Mouse (Mus musculus): ENCODE results near the gene Vstm5. TPM values are rescaled to one million over a fixed set of nuclear protein-coding genes. Genes with fewer than 3 reads are reported as not detected.
"Not testable (repeated sequence)": the region's sequence is repeated elsewhere in the genome, so short reads cannot be mapped to it uniquely, and the experiment has no call there.

Gene Vstm5
- 1.5 and 2.3 TPM in 2 replicates for polyA plus RNA-seq (2014; fragmentation: Nextera tagmentation; extraction: Ambion mirVana)

- peak within 1 kb of the TSS; percentile 63 for H3K9ac ChIP-seq (ENCODE audit: low read length)
- 7% methylated on average over 35 of the region's 35 CpGs for WGBS
- DNase-seq (ENCODE audit: low spot score): peak; percentile 69
- no peaks in the 10 kb centered on the region for H3K4me1 ChIP-seq (replicated peaks; ENCODE audit: control insufficient read depth, insufficient read depth, low read length)
- H3K9me3 ChIP-seq (ENCODE audit: control insufficient read depth, low read length): no peaks in the 10 kb centered on the region
- no peaks in the 10 kb centered on the region for H3K36me3 ChIP-seq (ENCODE audit: control insufficient read depth, insufficient read depth, low read length)
- H3K4me3 ChIP-seq (ENCODE audit: low read depth, low read length): peak within 1 kb of the TSS; percentile 41
- peak; percentile 83 for ATAC-seq (replicated peaks; ENCODE audit: low FRiP score)
- H3K27ac ChIP-seq (ENCODE audit: low read depth, low read length): no peak within 1 kb of the TSS
- no peaks in the 10 kb centered on the region for H3K27me3 ChIP-seq (ENCODE audit: control insufficient read depth, insufficient read depth, low read length)
- H3K4me2 ChIP-seq (ENCODE audit: low read depth, low read length, severe bottlenecking): peak within 1 kb of the TSS; percentile 78
Measured at GRCm38 (mm10) chr9:15239042-15239925, at the start of gene Vstm5. Gene Vstm5, plus strand, starts transcription at chr9:15239045.

DNA sequence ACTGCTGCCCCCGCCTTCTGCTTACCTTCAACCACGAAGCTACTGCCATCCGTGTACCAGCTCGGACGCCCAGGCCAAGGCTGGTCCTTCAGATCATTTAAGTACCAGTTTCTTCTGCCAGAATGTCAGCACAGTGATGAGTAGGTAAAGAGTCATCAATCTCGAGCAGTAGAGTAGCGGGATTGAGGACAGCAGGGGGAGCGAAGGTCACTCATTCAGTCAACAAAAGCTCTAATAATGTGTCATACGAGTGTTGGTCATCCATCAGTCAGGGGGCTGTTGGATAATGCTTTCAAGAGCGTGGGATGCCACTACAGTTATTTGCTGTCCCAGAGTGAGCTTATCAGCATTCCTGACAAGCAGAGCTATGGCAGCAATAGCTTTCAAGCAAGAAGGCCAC lies 44.0 kb upstream of the Vstm5 start:
- not testable (repeated sequence) for H3K27ac ChIP-seq (ENCODE audit: low read depth, low read length); H3K9ac ChIP-seq (ENCODE audit: low read length); ATAC-seq (replicated peaks; ENCODE audit: low FRiP score); H3K4me3 ChIP-seq (ENCODE audit: low read depth, low read length); H3K4me1 ChIP-seq (replicated peaks; ENCODE audit: control insufficient read depth, insufficient read depth, low read length); H3K36me3 ChIP-seq (ENCODE audit: control insufficient read depth, insufficient read depth, low read length); H3K27me3 ChIP-seq (ENCODE audit: control insufficient read depth, insufficient read depth, low read length); DNase-seq (ENCODE audit: low spot score); H3K9me3 ChIP-seq (ENCODE audit: control insufficient read depth, low read length); H3K4me2 ChIP-seq (ENCODE audit: low read depth, low read length, severe bottlenecking)
- WGBS: 88% methylated on average over 10 of the region's 10 CpGs

DNA sequence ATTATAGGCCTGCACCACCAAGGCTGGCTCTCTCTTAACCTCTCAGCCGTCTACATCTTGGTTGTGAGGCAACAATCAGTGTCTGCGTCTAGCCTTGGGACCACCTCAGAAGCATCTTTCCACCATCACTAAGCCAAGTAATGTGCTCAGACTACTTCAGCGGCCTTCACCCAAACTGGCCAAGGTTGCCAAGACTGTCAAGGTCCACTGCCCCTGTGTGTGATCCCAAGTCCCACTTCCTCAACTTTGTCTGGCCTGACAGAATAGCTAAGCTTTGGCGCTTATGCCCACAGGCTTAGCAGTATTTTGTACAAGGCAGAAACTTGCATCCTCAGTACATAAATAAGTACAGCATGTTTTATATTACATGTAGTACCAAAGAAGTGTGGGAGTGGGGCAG lies 32.2 kb upstream of the Vstm5 start:
- Histone ChIP-seq H3K9me3 (ENCODE audit: control insufficient read depth, low read length) (no peaks in the 10 kb centered on the region), H3K27ac (ENCODE audit: low read depth, low read length) (no peak overlapping the region), H3K9ac (ENCODE audit: low read length) (no peak overlapping the region), H3K4me3 (ENCODE audit: low read depth, low read length) (no peak overlapping the region), H3K4me1 (replicated peaks; ENCODE audit: control insufficient read depth, insufficient read depth, low read length) (no peaks in the 10 kb centered on the region), H3K27me3 (ENCODE audit: control insufficient read depth, insufficient read depth, low read length) (no peaks in the 10 kb centered on the region), H3K36me3 (ENCODE audit: control insufficient read depth, insufficient read depth, low read length) (no peaks in the 10 kb centered on the region), H3K4me2 (ENCODE audit: low read depth, low read length, severe bottlenecking) (no peak overlapping the region)
- DNase-seq (ENCODE audit: low spot score) (no peak), ATAC-seq (replicated peaks; ENCODE audit: low FRiP score) (no peak)
- 90% methylated on average over 4 of the region's 4 CpGs for WGBS

- ATAC-seq (replicated peaks; ENCODE audit: low FRiP score) (no peak), DNase-seq (ENCODE audit: low spot score) (no peak)
- Histone ChIP-seq H3K9me3 (ENCODE audit: control insufficient read depth, low read length) (no peaks in the 10 kb centered on the region), H3K36me3 (ENCODE audit: control insufficient read depth, insufficient read depth, low read length) (no peaks in the 10 kb centered on the region), H3K27me3 (ENCODE audit: control insufficient read depth, insufficient read depth, low read length) (no peaks in the 10 kb centered on the region), H3K4me2 (ENCODE audit: low read depth, low read length, severe bottlenecking) (no peak overlapping the region), H3K27ac (ENCODE audit: low read depth, low read length) (no peak overlapping the region), H3K4me3 (ENCODE audit: low read depth, low read length) (no peak overlapping the region), H3K4me1 (replicated peaks; ENCODE audit: control insufficient read depth, insufficient read depth, low read length) (no peaks in the 10 kb centered on the region), H3K9ac (ENCODE audit: low read length) (no peak overlapping the region)
- 81% methylated on average over 2 of the region's 2 CpGs for WGBS
Measured at GRCm38 (mm10) chr9:15209320-15209719, 29.5 kb upstream of the Vstm5 start.

DNA sequence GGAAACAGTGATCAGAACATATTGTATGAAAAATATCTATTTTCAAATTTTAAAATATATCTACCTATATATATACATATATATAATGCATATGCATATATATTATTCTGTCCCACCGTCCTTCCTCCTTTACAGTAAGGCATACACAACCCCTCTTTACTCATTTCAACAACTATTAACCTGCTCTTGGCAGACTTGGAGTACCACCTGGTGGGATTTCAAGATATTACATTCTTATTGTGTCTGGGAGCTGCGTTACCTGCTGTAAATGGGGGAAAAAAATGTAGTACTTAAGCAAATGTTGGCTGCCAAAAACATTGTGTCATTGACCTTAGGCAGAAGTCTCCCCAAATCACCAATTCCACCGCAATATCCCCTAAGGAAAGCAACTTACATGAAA lies 27.0 kb upstream of the Vstm5 start:
- ATAC-seq (replicated peaks; ENCODE audit: low FRiP score): no peak
- WGBS: 85% methylated on average over 3 of the region's 3 CpGs
- H3K9me3 ChIP-seq (ENCODE audit: control insufficient read depth, low read length): no peaks in the 10 kb centered on the region
- H3K27ac ChIP-seq (ENCODE audit: low read depth, low read length): no peak overlapping the region
- no peaks in the 10 kb centered on the region for H3K4me1 ChIP-seq (replicated peaks; ENCODE audit: control insufficient read depth, insufficient read depth, low read length)
- no peaks in the 10 kb centered on the region for H3K27me3 ChIP-seq (ENCODE audit: control insufficient read depth, insufficient read depth, low read length)
- no peaks in the 10 kb centered on the region for H3K36me3 ChIP-seq (ENCODE audit: control insufficient read depth, insufficient read depth, low read length)
- H3K4me2 ChIP-seq (ENCODE audit: low read depth, low read length, severe bottlenecking): no peak overlapping the region
- DNase-seq (ENCODE audit: low spot score): no peak
- no peak overlapping the region for H3K9ac ChIP-seq (ENCODE audit: low read length)
- no peak overlapping the region for H3K4me3 ChIP-seq (ENCODE audit: low read depth, low read length)

GRCm38 (mm10) chr9:15213695-15214094 lies 25.1 kb upstream of the Vstm5 start:
- Histone ChIP-seq H3K9ac (ENCODE audit: low read length) (no peak overlapping the region), H3K36me3 (ENCODE audit: control insufficient read depth, insufficient read depth, low read length) (no peaks in the 10 kb centered on the region), H3K4me3 (ENCODE audit: low read depth, low read length) (no peak overlapping the region), H3K9me3 (ENCODE audit: control insufficient read depth, low read length) (no peaks in the 10 kb centered on the region), H3K27ac (ENCODE audit: low read depth, low read length) (no peak overlapping the region), H3K4me1 (replicated peaks; ENCODE audit: control insufficient read depth, insufficient read depth, low read length) (no peaks in the 10 kb centered on the region), H3K4me2 (ENCODE audit: low read depth, low read length, severe bottlenecking) (no peak overlapping the region), H3K27me3 (ENCODE audit: control insufficient read depth, insufficient read depth, low read length) (no peaks in the 10 kb centered on the region)
- ATAC-seq (replicated peaks; ENCODE audit: low FRiP score): no peak
- DNase-seq (ENCODE audit: low spot score): no peak
- WGBS: 80% methylated on average over 1 of the region's 1 CpGs

DNA sequence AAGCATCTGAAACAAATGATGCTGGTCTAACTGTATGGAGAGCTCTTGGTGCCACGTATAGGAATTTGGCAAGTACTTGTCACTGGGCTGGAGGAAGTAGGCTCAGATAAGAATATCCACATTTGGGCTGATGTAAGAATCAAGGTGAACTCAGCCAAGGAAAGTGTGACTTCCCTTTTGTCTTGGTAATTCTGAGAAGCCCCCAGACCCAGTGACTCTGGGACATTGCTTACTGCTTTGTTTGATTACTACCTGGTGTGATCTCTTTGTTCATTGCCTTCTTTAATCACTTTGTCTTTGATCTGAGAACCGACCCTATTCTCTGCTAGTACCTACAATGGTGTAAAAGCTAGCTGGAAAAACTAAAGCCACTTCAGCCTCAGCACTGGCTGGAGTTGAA lies 13.9 kb upstream of the Vstm5 start:
- WGBS: 48% methylated on average over 2 of the region's 2 CpGs
- DNase-seq (ENCODE audit: low spot score): no peak

DNA sequence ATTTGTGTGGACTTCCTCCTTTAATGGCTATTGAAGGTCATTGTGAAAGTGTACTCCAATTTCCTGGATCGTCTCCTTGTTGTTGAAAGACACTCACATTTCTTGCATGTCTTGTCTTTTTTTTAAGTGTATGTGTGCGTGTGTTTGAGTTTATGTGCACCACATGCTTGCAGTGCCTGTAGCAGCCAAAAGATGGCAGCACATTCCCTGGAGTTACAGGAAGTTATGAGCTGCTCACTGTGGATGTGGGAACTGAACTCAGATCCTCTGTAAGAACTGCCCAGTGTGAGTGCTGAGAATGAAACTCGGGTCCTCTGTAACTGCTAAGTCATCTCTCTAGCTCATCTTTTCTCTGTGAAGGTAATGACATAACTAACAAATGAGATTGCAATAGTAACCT lies 6.4 kb upstream of the Vstm5 start:
- no peak overlapping the region for H3K9ac ChIP-seq (ENCODE audit: low read length)
- ATAC-seq (replicated peaks; ENCODE audit: low FRiP score): no peak
- 87% methylated on average over 3 of the region's 3 CpGs for WGBS
- H3K4me1 ChIP-seq (replicated peaks; ENCODE audit: control insufficient read depth, insufficient read depth, low read length): no peaks in the 10 kb centered on the region
- H3K4me3 ChIP-seq (ENCODE audit: low read depth, low read length): no peak overlapping the region
- H3K4me2 ChIP-seq (ENCODE audit: low read depth, low read length, severe bottlenecking): no peak overlapping the region
- H3K27ac ChIP-seq (ENCODE audit: low read depth, low read length): no peak overlapping the region
- H3K9me3 ChIP-seq (ENCODE audit: control insufficient read depth, low read length): no peaks in the 10 kb centered on the region
- no peak for DNase-seq (ENCODE audit: low spot score)
- no peaks in the 10 kb centered on the region for H3K27me3 ChIP-seq (ENCODE audit: control insufficient read depth, insufficient read depth, low read length)
- no peaks in the 10 kb centered on the region for H3K36me3 ChIP-seq (ENCODE audit: control insufficient read depth, insufficient read depth, low read length)

More for the DNA sequence above, 13.9 kb upstream of the Vstm5 start:
- no peaks in the 10 kb centered on the region for H3K4me1 ChIP-seq (replicated peaks; ENCODE audit: control insufficient read depth, insufficient read depth, low read length)
- H3K4me2 ChIP-seq (ENCODE audit: low read depth, low read length, severe bottlenecking): no peak overlapping the region
- H3K9ac ChIP-seq (ENCODE audit: low read length): no peak overlapping the region
- H3K27me3 ChIP-seq (ENCODE audit: control insufficient read depth, insufficient read depth, low read length): no peaks in the 10 kb centered on the region
- no peak overlapping the region for H3K27ac ChIP-seq (ENCODE audit: low read depth, low read length)
- H3K9me3 ChIP-seq (ENCODE audit: control insufficient read depth, low read length): no peaks in the 10 kb centered on the region
- no peak for ATAC-seq (replicated peaks; ENCODE audit: low FRiP score)
- H3K4me3 ChIP-seq (ENCODE audit: low read depth, low read length): no peak overlapping the region
- no peaks in the 10 kb centered on the region for H3K36me3 ChIP-seq (ENCODE audit: control insufficient read depth, insufficient read depth, low read length)

DNA sequence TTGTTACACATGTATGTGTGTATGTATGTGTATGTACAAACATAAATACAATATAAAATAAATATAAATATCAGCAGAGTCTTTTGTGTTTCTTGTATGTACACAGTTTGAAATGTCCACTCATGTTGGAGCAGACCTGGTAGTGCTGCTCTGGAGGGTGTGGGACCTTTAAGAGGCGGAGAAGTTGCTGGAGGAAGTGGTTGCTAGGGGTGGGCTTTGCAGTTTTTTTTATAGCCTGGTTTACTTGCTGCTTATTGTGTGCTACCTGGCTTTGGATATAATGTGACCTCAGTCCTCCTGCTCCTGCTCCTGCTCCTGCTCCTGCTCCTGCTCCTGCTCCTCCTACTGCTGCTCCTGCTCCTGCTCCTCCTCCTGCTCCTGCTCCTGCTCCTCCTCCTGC lies 5.2 kb upstream of the Vstm5 start:
- Histone ChIP-seq H3K27me3 (ENCODE audit: control insufficient read depth, insufficient read depth, low read length) (no peaks in the 10 kb centered on the region), H3K4me3 (ENCODE audit: low read depth, low read length) (no peak overlapping the region), H3K4me1 (replicated peaks; ENCODE audit: control insufficient read depth, insufficient read depth, low read length) (no peaks in the 10 kb centered on the region), H3K9ac (ENCODE audit: low read length) (no peak overlapping the region), H3K4me2 (ENCODE audit: low read depth, low read length, severe bottlenecking) (no peak overlapping the region), H3K9me3 (ENCODE audit: control insufficient read depth, low read length) (no peaks in the 10 kb centered on the region), H3K36me3 (ENCODE audit: control insufficient read depth, insufficient read depth, low read length) (no peaks in the 10 kb centered on the region), H3K27ac (ENCODE audit: low read depth, low read length) (no peak overlapping the region)
- 87% methylated on average over 1 of the region's 1 CpGs for WGBS
- DNase-seq (ENCODE audit: low spot score): no peak
- ATAC-seq (replicated peaks; ENCODE audit: low FRiP score): no peak
